Mouse (Mus musculus) urinary bladder, adult 18-20 months (tissue): ENCODE results near the gene Tgif2.
"Not testable (repeated sequence)": the region's sequence is repeated elsewhere in the genome, so short reads cannot be mapped to it uniquely, and the experiment has no call there.

ENCODE experiments used
- DNase-seq, 2 experiments: peaks; one replicate each; pipeline ENCODE4 v3.0.0; 2022; ENCODE audit warnings: low spot score in 2 of 2, mixed read lengths in 2 of 2

Gene Tgif2

DNA sequence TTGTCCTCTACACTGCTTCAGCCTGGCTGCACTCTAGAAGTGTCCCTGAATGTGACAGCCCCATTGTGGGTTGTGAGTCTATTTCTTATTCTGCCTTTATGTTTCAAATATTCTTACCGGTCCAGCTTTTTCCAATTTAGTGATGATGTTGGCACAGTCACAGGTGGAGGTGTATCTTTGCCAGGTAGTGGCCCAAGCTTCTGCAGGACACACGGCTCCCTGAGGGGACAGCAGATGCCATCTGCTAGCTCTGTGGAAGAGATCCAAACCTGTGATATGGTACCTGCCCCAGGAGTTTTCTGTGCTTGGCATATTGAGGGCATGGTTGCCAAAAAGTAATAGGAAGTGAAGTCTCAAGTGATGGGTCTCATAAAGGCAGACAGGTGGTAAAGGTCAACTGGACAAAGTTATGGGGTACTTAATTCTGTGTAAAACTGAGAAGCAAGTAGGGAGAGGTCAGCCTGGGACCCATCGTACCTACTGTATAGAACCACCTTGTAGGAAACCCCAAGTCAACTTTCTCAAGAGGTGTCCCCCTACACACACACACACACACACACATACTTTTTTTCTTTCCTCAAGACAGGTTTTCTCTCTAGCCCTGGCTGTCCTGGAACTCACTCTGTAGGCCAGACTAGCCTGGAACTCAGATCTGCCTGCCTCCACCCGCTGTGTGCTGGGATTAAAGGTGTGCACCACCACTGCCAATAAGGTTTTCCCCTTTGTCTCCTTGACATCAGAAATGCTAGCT is 35.1 kb downstream of the Tgif2 start:
- DNase-seq: no peak

DNA sequence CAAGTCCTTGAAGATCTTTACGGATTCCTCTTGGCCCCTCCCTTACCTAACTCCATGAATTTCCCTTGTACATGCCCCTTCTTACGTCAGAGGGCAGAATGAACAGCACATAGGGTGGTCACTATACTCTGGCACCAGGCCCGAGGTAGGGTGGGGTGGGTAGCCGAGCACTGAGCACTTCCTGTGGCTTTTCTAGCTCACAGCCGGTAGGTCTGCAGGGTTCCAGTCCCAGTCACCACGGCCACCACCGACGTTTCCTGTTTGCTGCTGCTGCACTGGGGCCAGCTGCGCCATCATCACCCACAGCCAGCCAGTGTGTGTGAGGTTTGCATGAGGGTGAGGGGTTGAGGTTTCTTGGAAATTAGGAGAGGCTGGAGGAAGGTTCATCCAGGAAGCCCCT is 37.9 kb downstream of the Tgif2 start:
- no peak for DNase-seq

DNA sequence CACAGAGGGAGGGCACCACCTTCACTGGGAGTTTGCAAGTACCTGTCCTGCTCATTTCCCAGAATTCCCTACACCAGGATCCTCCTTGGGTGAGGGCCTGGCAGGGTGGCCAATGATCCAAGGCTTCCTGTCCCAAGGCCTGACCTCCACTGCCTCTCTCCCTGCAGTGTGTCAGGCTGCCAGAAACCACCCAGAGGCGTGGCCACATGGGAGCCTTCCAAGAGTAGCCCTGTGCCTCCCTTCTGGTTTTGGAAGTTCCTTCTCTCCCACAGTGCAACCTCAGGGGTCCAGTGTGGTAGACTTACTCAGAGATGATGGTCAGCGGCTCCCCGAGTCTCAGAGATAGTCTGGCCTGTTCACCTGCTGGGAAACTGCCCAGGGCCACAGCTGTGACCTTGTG is 39.7 kb downstream of the Tgif2 start:
- DNase-seq: no peak

DNA sequence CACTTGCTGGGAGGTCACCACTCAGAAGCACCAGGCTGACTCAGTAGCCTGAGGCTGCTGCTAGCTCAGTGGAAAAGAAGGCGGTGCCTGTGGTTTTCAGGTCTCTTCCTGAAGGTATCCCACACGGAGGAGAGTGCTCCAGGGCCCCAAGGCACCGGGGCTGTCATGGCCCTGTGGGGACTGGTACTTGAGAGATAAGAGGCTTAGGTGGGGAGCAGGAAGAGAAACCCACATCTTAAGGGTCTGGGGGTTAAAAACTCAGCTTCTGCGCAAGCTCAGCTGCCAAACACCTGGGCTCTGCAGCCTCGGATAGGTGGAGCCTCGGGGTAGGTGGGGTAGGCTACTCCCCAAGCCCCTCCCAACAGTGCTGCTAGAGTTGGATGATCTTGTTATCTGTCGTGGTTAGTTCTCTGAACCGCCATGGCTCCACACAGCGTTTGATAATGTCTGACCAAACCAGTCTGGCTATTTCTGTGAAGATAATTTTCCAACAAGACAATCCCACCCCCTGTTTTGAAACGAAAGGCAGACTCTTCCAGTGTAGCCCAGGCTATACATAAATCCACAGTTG is 42.7 kb downstream of the Tgif2 start:
- no peak for DNase-seq

DNA sequence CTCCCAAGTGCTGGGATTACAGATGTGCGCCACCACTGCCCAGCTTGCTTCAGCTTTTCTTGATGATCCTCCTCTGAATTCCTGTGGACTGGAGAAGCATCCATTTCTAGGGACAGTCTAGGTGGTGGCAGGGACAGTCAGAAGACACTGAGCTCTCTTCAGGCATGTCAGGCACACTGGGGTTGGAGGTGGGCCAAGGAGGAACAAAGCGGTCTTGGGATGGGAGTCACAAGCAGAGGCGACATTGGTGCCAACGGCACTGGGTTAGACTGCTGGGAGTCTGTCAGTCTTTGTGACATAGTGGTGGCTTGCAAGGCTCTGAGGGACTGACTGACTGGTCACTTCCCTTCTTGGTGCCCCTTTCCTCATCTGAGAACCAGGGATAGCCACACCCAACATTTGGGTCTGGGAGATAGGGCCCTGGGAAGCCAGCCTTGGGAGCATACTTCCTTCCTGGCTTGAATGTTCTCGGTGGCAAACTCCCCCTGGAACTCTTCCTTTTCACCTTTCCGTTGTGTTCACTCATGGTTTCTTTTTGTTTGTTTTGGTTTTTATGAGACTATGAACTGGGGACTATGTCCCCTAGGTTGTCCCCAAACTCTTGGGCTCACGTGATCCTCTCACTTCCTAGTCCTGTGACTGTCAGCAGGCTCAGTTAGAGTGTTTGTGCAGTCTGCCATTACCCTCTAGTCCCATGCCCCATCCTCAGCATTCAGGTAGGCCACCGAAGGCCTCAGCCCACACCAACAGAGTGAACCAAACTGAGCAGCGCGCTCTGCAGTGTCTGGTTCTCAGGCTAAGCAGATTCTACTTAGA is 44.8 kb downstream of the Tgif2 start:
- DNase-seq: no peak

DNA sequence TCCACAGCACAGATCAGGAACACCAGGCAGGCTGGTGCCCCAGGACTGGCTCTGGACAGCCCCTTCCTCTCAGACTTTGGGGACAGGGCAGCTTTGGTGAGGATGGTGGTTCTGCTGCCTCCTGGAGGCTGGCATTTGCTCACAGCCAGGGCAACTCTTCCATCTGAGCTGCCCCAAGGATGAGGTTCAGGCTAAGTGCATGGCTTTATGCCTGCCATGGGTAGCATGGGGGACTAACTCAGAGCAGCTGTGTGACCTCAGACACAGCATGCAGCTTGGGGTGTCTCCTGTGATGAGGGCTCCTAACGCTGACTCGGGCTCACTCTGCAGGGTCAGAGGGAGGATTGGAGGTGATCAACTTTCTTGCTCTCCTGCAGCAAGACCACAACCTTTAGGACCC is 45.9 kb downstream of the Tgif2 start:
- not testable (repeated sequence) for DNase-seq

DNA sequence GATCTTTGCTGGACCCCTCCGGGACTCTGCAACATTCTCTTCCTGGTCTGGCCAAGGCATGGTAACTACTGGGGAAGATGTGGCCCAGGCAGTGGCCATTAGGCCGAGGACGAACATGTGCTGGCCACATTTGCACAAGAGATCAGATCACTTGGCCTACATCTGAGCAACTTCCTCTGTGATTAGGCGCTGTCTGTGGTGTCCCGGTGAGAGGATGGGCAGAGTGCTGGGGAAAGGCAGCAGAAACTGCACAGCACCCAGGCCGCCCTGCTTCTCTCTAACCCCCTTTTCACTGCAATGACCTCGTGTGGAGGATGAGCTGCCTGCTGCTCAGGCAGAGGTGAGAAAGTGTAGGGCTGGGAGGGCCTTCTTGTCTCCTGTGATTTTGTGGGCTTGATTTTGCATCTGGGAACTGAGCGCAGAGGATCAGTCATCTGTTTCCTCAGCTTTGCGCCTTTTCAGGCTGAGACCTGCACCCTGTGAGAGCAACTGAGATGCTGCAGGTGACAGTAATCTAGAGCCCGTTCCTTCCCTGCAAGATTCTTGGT is 46.4 kb downstream of the Tgif2 start:
- DNase-seq: no peak

DNA sequence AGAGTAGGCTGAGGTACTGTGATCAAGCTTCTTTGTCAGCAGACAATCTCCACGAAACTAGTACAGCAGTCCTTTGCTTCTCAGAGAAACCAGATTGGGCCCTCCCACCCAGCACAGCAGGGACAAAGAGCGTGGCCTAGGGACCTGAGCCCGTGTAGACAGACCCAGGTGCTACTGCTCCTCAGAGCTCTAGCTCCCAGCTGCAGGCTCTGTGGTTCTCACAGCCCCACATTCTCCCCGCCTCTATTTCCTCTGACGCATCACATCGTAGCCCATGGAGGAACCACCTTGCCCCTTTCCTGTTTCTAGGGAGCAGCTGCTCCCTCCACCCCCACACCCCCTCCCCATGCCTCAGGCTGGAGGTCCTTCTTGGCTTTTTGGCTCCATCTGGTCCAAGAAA is 47.2 kb downstream of the Tgif2 start, which contains the start of gene Sla2:
Gene Sla2 (minus strand): TSS at position 176 of the 400 bp plus-strand sequence.
- no peak for DNase-seq

DNA sequence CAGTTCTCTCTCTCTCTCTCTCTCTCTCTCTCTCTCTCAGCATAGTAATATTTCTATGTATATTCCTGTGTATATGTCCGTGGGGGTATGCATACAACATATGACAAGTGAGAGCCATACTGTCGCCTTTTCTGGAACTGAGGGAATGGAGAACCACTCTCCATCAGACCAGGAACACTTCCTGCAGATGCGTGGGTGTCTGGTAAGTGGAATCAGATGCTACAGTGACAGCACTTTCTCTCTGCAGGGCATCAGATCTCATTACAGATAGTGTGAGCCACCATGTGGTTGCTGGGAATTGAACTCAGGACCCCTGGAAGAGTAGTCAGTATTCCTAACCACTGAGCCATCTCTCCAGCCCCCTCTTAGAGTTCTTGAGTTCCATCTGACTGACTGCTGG is 48.7 kb downstream of the Tgif2 start:
- no peak for DNase-seq

DNA sequence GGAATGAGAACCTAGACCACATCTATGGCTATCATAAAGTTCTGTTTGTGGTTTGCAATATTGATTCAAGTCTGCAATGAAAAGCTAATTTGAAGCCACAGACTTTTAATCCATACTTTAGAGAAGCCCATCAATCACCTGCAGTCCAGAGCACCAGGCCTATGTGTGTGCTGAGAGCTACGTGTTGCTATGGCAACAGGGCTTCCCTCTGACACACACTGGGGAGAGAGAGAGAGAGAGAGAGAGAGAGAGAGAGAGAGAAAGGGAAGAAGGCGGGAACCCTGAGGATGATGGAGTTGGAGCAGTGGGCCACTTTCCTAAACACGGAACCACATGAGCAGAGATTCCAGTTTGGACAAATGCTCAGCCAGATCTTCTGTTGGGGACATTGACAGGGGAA is 52.4 kb downstream of the Tgif2 start:
- DNase-seq: no peak

DNA sequence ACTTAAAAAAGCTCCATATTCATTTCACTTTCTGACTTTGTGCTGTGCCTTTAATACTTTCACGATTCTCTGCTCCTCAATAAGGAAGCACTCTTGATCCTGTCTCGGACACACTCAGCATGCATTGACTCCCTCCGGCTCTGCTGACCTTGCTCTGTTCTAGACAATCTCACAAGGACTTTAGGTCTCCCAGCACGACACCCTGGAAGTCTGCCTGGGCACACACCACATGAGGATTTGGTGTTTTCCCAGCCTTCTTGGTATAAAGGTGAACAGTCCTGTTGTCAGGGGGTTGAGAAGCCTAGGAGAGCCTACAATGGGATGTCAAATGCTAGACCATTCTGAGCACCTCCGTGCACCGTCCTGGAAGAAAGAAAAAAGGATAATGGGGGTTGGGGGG is 53.0 kb downstream of the Tgif2 start:
- DNase-seq: no peak

DNA sequence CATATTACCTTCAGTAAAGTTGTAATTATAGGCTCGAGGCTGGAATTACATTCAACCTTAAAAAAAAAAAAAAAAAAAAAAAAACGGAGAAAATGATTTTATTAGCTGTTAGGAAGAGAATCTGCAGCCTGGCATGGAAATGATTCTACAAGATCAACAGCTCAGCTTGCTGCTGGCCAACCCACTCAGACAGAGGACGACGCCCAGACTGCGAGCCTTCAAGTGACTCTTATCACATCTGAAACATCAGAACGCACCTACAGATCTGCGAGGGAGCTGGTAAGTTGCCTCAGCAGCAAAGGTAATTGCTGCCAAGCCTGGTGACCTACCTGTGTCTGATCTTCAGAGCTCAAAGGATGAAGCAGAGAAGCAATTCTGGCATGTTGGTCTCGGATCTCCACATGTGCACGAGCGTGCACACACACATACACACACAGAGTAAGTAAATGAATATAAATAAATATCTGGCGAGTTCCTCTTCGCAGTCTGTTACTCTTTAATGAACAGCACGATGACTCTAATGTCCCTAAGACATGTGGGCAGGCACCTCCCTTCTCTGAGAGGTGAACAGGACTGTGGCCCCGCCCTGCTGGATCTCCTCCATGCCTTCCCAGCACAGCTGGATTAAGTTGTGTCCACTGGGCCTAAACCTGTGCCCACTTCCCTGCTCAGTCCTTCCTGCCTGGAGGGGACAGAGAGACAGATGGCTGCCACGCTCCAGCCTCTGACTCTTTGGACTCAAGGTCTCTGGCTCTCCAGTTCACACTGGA is 54.9 kb downstream of the Tgif2 start:
- no peak for DNase-seq

DNA sequence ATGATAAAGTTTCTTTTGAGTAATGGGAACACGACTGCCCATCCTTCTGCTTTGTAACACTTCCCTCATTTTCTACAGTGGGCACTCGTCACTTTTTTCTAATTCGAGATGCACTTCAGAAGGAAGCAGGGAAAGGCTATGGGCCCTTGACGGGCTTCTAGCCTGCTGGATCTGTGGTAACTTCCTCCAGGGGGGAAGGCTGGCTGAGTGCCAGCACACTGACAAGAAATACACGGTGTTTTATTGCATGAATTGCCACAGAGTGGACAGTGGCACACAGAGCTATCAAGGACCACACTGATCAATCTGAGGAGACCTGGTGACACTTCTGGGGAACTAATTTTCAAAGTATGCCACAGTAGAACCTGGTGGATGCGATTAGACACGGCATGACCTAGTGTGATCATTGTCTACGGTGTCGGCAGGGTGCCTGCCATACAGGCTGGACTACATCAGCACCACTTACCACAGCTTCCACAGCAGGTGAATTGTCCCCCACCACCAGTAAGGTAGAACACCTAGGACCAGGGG is 56.6 kb downstream of the Tgif2 start:
- DNase-seq: no peak

DNA sequence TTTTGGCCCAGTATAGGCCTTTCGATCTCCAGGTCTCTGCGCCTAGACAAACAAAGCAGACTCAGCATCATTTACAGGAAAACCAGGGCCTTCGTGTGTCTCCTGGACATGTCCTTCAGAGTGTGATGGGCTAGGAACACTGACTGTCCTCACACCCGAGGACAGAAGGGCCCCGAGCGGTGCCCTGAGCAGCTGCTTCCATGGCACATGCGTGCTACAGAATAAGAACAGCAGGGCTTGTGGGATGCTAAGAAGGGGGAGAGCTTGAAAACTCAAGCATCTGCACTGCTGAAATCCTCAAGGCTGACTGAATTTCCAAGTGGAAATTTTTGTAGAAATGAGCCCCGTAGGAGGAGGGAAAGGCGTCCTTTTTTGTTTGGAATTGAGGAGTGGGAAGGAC is 57.2 kb downstream of the Tgif2 start:
- no peak for DNase-seq

DNA sequence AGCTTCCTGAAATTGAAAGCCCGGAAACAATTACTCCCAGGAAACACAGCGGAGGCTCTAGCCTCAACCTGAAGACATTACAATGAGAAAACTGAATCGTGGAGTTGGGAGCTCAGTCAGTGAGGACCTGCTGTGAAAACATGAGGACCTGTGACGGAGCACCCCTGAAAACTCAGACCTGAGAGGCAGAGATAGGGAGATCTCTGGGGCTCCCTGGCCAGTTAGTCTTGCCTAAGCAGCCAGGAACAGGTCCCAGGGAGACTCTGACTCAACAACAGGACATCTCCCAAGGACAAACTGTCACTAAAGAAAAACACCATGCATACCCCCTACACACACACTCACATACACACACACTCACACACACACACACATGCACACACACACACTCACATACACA is 58.6 kb downstream of the Tgif2 start:
- DNase-seq: no peak

DNA sequence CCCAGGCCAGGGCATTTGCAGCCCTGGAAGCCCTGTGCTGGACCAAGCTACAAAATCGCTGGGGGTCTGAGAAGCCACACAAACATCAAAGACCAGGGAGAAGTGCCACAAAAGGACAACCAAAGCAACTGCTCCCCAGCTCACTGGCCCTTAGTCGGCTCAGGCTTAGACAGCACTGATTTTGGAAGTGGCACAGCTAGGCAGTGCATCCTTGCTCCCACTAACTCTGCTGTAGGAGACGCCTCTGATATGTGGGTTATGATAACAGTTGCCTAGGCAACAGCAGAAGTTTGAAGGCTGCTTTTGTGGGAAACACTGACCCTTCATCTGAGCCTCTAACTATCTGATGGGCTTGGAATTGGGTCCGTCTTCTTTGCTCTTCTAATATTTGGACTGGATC is 59.4 kb downstream of the Tgif2 start:
- no peak for DNase-seq

DNA sequence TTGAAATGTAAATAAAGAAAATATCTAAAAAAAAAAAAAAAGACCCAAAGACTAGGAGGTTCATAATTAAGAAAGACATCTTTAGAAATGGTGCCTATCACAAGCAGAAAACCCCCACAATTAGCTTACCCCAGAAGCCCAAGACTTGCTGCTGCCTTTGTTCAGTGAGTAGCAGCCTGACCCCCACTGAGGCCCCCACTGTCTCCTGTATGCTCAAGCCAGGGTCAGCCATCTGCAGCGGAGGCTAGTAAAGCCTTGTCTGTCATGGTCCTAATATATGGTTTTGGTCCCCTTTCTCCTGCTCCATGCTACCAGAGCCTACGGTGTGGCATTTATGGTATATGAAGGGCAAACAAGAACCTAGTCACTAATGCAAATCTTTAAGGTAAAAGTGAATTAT is 61.5 kb downstream of the Tgif2 start:
- no peak for DNase-seq

DNA sequence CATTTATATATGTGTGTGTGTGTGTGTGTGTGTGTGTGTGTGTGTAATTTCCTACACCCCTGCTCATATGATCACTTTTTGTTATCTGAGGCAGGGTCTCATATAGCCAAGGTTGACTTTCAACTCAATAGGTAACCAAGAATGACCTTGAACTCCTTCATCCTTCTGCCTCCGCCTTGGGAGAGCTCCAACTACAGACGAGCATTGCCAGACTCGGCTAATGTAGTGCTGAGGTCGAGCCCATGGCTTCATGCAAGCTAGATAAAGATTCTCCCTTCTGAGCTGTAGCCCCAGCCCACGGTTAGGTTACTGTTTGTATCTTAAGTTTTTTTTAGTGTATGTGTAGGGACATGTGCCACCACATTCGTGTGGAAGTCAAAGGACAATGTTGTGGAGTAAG is 62.1 kb downstream of the Tgif2 start:
- no peak for DNase-seq

DNA sequence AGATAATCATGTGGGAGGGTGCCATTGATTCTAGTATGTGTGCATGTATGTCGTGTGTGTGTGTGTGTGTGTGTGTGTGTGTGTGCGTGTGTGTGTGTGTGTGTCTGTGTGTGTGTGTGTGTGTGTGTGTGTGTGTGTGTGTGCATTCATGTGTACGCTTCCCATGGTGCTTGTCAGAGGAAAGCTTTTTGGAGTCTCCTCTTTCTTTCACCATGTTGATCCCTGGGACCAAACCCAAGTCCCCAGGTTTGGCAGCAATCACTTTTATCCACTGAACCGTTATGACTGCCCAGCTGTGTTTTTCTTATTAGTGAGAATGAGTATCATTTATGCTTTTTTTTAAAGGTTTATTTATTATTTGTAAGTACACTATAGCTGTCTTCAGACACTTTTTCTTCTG is 62.6 kb downstream of the Tgif2 start:
- not testable (repeated sequence) for DNase-seq

DNA sequence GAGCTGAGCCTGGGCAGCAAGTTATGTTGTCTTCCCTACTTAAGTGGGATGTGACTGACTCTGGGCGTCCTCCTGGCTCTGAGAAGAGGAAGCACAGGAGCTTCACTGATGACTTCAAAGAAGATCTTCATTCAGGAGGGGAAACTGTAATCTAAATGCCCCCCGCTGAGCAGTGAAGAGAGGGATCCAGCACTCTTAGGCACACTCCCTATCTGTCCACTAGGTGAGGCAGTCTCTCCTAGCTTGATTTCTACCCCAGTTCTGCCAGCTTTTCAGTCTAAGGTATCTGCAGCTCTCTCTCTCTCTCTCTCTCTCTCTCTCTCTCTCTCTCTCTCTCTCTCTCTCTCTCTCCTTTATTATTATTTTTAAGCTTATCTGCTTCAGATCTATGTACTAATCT is 63.6 kb downstream of the Tgif2 start:
- DNase-seq: no peak
